Mouse (Mus musculus) megakaryocyte-erythroid progenitor cell, adult 5 weeks (primary cell): ENCODE results near the gene Manbal. TPM values are rescaled to one million over a fixed set of nuclear protein-coding genes. Genes with fewer than 3 reads are reported as not detected.

Source experiments
- polyA plus RNA-seq: library from polyadenylated mRNA; stranded (reverse); fragments of >175 nt; gene quantifications from 2 replicates; pipeline ENCODE4 v1.2.3, GENCODE M21; 2012

Gene Manbal
- 45.4 and 51.4 TPM in 2 replicates for polyA plus RNA-seq

DNA sequence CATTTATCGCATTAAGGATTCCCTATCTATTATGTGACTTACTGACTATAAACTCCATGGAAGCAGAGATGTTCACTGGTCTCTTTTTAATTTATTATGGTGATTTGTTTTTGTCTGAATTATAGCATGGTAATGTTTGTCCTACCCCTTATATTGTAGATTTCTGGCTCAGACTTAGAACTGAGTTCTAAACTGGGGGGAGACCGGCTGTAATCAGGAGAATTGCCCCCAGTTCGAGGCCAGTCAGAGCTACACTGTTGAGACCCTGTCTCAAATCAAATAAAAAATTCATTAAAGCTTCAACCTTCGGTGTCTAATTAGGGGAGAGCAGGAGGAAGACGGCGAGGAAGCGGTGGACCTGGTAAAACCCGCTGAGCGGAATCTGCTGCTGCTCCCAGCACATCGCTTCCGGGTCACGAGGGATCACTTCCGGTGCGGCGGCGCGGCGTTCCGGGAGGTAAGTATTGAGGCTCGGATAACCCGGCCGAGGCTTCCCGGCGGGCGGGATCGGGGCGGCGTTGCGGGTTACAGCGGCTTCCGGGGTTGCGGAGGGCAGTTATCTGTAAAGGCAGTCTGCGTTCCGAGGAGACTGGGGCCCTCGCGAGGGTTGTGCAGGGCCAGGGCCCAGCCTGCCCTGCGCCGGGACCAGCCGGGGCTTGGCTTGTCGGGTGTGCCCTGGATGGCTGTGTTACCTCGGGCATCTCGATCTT lies at the start of gene Manbal:
Gene Manbal (plus strand): TSS at position 411 of the 710 bp plus-strand sequence.

DNA sequence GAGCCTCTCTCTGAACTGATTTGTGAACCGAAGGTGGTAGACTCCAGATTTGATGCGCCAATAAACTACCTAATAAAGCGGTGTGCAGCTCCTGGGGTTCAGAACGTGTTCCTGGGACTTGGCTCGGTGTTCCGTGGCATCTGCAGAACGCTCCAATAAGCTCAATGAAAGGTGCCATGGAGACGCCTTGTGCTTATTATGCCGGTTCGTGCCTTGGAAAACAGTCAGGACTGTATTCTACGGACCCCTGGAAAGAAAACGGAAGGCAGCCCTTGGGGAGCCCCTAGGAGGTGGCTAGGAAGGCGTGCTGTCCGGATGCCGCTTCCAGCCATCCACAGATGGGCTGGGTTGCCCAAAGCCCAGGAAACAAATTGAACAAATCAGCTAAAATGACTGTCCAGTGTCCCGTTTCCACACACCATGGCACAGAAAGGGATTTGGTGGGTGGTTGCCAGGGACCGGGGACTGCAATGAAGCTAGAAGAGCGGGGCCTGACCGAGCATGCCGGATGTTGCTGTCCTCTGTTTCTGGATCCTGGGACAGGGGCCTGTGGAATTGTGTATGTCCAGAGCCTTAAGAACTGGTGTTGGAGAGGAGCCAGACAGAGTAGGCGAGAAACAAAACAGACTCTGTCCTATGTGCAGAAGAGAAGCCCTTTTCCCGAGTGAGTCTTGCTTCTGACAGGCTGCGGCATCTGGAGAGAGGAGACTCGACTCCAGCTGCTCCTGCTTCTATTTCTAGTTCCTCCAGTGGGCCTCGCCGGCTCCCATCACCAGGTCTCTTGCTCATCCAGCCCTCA lies 19.8 kb upstream of the Manbal start, which contains the start of gene Ghrh:
Gene Ghrh (minus strand): TSS at position 146 of the 799 bp plus-strand sequence.

DNA sequence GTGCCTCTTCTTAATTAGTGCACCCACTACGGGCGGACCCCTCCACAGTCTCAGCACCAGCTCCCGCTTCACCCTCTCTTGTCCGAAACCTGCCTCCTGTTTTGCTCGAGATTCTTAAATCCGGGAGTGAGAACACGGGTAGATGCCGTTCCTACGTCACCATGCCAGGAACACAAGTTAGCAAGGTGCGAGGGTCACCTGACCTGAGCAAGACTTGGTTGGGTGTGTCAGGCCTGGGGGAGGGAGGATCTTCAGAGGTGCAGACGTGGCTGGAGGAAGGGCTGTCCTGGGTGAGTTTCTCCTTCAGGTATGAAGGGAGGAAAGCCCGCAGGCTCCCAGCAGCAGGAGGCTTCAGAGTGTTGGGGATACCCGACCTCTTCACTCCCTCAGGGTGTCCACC lies 50.8 kb downstream of the Manbal start, which contains the start of gene Src:
Gene Src (plus strand): TSS at position 239 of the 400 bp plus-strand sequence.

Other genes starting within 250 kb of the Manbal start
- gene Samhd1, start 232.3 kb upstream of the Manbal start, polyA plus RNA-seq, result 19.1 and 25.5 TPM in 2 replicates
- 7.3 and 9.9 TPM in 2 replicates for gene Rbl1, start 163.1 kb upstream of the Manbal start, polyA plus RNA-seq
- 198 and 249 TPM in 2 replicates for gene Rpn2, start 88.6 kb upstream of the Manbal start, polyA plus RNA-seq
- gene Mroh8, start 88.0 kb upstream of the Manbal start, polyA plus RNA-seq, result 0.30 and 0.80 TPM in 2 replicates
- not detected in 2 replicates for gene Ghrh, start 20.1 kb upstream of the Manbal start, polyA plus RNA-seq
- gene Src, start 50.9 kb downstream of the Manbal start, polyA plus RNA-seq, result 2.4 TPM in 2 replicates
- gene Nnat, start 192.5 kb downstream of the Manbal start, polyA plus RNA-seq, result 0.22 and 0.56 TPM in 2 replicates
- 11.7 and 14.7 TPM in 2 replicates for gene Blcap, start 203.7 kb downstream of the Manbal start, polyA plus RNA-seq